Mouse (Mus musculus): ENCODE measurements around the gene Acsl4.

GRCm38 (mm10) chrX:142325760-142326159, 64.6 kb downstream of the Acsl4 start:
- no peak for TF ChIP-seq CTCF (IDR thresholded peaks at IDR 0.05; ENCODE audit: control insufficient read depth, insufficient read depth, insufficient replicate concordance, low read depth, low read length)
- TF ChIP-seq POLR2A (IDR thresholded peaks at IDR 0.05; ENCODE audit: control insufficient read depth, low read depth, low read length), result no peak
